In the genomic region with DNA sequence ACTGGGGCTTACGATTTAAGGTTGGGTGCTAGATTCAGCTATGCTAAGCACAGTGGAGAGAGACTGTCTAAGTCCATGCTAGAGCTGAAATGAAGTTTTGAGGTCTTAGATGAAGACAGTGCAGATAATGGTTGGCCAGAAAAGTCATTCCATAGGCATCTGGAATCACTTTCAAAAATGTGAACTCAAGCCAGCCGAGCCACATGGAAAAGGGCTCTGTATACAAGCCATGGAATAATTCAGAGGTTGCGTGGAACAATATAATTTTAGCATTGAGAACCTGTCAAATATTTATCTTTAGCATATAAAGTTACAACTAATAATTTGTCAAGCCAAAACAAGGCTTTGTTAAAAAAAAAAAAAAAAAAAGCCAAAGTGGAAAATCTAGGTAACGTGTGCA, we compare ENCODE assay signal across 25 mouse cellular contexts.
"Had no signal": no experiment of that assay in that cellular context is flagged by ENCODE, and none has a peak within 500 bp of the region (broad histone marks: within the 10 kb centered on the region; RNA-seq: fewer than 3 reads in every experiment).

No protein-coding gene starts in this region.

- H3K4me3 ChIP-seq: heart, adult 2 months; heart, embryonic 13.5 days; heart, embryonic 15.5 days; hindbrain, embryonic 13.5 days; hindbrain, embryonic 15.5 days; kidney, embryonic 15.5 days; limb, embryonic 13.5 days had no signal

- H3K36me3 ChIP-seq: heart, embryonic 13.5 days; heart, embryonic 15.5 days; hindbrain, embryonic 13.5 days; hindbrain, embryonic 15.5 days; kidney, embryonic 15.5 days; limb, embryonic 13.5 days had no signal

- H3K27me3 ChIP-seq: heart, embryonic 13.5 days; heart, embryonic 15.5 days; hindbrain, embryonic 15.5 days; kidney, embryonic 15.5 days had no signal

- H3K9ac ChIP-seq: heart, embryonic 13.5 days; heart, embryonic 15.5 days; hindbrain, embryonic 13.5 days; hindbrain, embryonic 15.5 days; kidney, embryonic 15.5 days; limb, embryonic 13.5 days; liver, embryonic 14.5 days had no signal

- H3K27ac ChIP-seq: heart, adult 2 months; heart, embryonic 13.5 days; heart, embryonic 15.5 days; hindbrain, embryonic 13.5 days; hindbrain, embryonic 15.5 days; hindbrain, postnatal 0 days; kidney, embryonic 15.5 days; kidney, postnatal 0 days; limb, embryonic 13.5 days; liver, embryonic 14.5 days had no signal

- H3K4me2 ChIP-seq: heart, embryonic 11.5 days; heart, embryonic 13.5 days; heart, embryonic 15.5 days; hindbrain, embryonic 13.5 days; hindbrain, embryonic 15.5 days; kidney, embryonic 15.5 days; limb, embryonic 13.5 days; liver, embryonic 11.5 days had no signal

- H3K9me3 ChIP-seq: heart, embryonic 13.5 days; heart, embryonic 15.5 days; hindbrain, embryonic 13.5 days; hindbrain, embryonic 15.5 days; kidney, embryonic 15.5 days; limb, embryonic 13.5 days had no signal

- DNase-seq: gastrocnemius, postnatal 14 days; gastrocnemius, postnatal 36 days; heart, adult 2 months; heart, postnatal 14 days; heart, postnatal 36 days; kidney, adult 11 months; kidney, adult 2 months; kidney, adult 9 months; kidney, postnatal 14 days; kidney, postnatal 36 days; layer of hippocampus, adult 9-11 months; layer of hippocampus, postnatal 36 days; liver had no signal

- ATAC-seq: hindbrain, postnatal 0 days; intestine, embryonic 16.5 days had no signal
